Mouse (Mus musculus) activated CD4-positive, CD25-positive, alpha-beta regulatory T cell (primary cell): ENCODE data around the gene Rps6ka3. TPM values are rescaled to one million over a fixed set of nuclear protein-coding genes. Genes with fewer than 3 reads are reported as not detected.

Experiments
- polyA plus RNA-seq, 2 experiments: library from polyadenylated mRNA; unstranded; fragments of 100-300 nt; shearing (Covaris generic); gene quantifications; one replicate each; pipeline ENCODE4 v1.2.1; 2017

The Rps6ka3 gene
- 10 to 100 TPM in 1 of 2 experiments, 1 to 10 TPM in 1; 8.8 to 10.3 TPM for polyA plus RNA-seq

GRCm38 (mm10) chrX:159210007-159210406, at the start of gene Rps6ka3:
Gene Rps6ka3 (plus strand): TSS chrX:159210307.

GRCm38 (mm10) chrX:159371831-159372752, 162.0 kb downstream of the Rps6ka3 start, which contains the start of gene Eif1ax:
Gene Eif1ax (plus strand): TSS chrX:159372178.

GRCm38 (mm10) chrX:159414130-159414828, 204.2 kb downstream of the Rps6ka3 start, which contains the start of gene Map7d2:
Gene Map7d2 (plus strand): TSS chrX:159414572.

Other genes starting within 250 kb of the Rps6ka3 start
- 10 to 100 TPM; 55.6 to 57.8 TPM for gene Eif1ax, start 161.9 kb downstream of the Rps6ka3 start, polyA plus RNA-seq
- gene Map7d2, start 204.3 kb downstream of the Rps6ka3 start, polyA plus RNA-seq: not detected